Mouse (Mus musculus): ENCODE measurements around the gene Dock9. TPM values are rescaled to one million over a fixed set of nuclear protein-coding genes. Genes with fewer than 3 reads are reported as not detected.

The Dock9 gene
- total and polyA plus RNA-seq, 3 experiments, result 19.8 to 25.7 (median 24.0) TPM

DNA sequence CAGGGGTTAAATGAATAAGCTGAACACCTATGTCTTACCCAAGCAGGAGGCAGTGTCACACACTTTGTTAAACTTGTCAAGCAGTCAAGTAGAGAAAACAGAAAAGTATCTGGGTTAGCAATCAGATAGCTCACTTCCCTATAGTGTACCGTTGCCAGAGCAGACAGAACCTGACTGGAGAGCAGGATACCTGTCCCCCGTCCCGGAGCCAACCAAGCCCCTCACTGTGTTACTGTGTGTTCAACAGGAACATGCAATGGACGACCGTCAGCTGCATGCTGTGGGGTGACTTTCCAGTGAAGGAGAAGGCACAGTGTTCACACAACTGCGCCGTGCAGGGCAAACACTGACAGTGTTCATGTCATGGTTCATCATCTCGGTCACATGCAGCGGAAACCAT, 205.3 kb downstream of the Dock9 start:
- H3K4me3 ChIP-seq, result no peak overlapping the region
- H3K27me3 ChIP-seq (ENCODE audit: control insufficient read depth, insufficient read depth, low read length), result no peaks in the 10 kb centered on the region
- TF ChIP-seq POLR2A (IDR thresholded peaks at IDR 0.05; ENCODE audit: insufficient read depth, low read depth, low read length) (no peak), EP300 (IDR thresholded peaks at IDR 0.05; ENCODE audit: insufficient read depth, low read depth, low read length) (no peak), CTCF (IDR thresholded peaks at IDR 0.05) (no peak)
- H3K9ac ChIP-seq (ENCODE audit: low read depth, low read length), result no peak overlapping the region
- H3K79me2 ChIP-seq (replicated peaks; ENCODE audit: control insufficient read depth, insufficient read depth, low read length), result no peaks in the 10 kb centered on the region
- WGBS, result 58% methylated on average over 9 of the region's 9 CpGs
- peaks cover 2% of the 10 kb centered on the region for H3K4me1 ChIP-seq (ENCODE audit: control insufficient read depth, insufficient read depth, low read length)
- H3K36me3 ChIP-seq (ENCODE audit: control insufficient read depth, insufficient read depth, low read length), result no peaks in the 10 kb centered on the region
- intact Hi-C loops (cut with DNase I), result no loop called here
- no peak for DNase-seq
- H3K27ac ChIP-seq, result no peak overlapping the region

DNA sequence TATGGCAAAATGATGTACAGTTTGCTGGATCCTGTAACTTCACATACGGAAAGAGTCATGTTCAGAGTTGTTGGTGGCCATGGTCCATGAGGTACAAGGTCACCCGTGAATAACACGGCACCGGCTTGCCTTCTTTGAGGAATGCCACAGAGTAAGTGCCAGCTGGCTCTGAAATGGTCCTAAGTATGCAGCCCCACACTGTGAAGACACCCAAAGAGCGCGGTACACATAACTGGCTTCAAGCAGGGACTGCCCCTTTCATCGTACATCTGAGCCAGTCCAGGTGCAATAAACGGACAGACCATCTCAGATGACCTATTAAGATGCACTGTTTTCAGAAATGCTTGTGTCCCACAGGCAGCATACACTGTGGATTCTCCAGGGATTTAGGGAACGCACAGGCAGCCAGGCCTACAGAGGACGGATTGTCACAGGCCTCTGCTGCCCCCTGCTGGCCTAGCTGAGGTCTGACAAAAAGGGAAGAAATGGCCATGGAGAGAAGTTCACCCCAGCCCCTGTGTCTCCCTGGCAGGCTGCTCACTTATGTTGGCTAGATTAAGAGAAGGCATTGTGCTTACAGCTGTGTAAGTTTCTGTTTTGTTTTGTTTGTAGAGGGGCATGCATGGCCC, 208.4 kb downstream of the Dock9 start:
- Histone ChIP-seq H3K4me1 (ENCODE audit: control insufficient read depth, insufficient read depth, low read length) (peaks cover 2% of the 10 kb centered on the region), H3K9ac (ENCODE audit: low read depth, low read length) (no peak overlapping the region), H3K27ac (no peak overlapping the region), H3K27me3 (ENCODE audit: control insufficient read depth, insufficient read depth, low read length) (no peaks in the 10 kb centered on the region; the same call in 1 of the 2 replicates), H3K4me3 (no peak overlapping the region), H3K79me2 (replicated peaks; ENCODE audit: control insufficient read depth, insufficient read depth, low read length) (no peaks in the 10 kb centered on the region), H3K36me3 (ENCODE audit: control insufficient read depth, insufficient read depth, low read length) (no peaks in the 10 kb centered on the region)
- intact Hi-C loops (cut with DNase I), result loop anchor here (2.0 to 10.0 kb wide), 4 partner anchors 164 to 754 kb away; no protein-coding TSS in a partner anchor
- peak; percentile 58 to 79 for DNase-seq
- WGBS, result 45% methylated on average over 10 of the region's 10 CpGs
- no peak for TF ChIP-seq EP300 (IDR thresholded peaks at IDR 0.05; ENCODE audit: insufficient read depth, low read depth, low read length)
- TF ChIP-seq POLR2A (IDR thresholded peaks at IDR 0.05; ENCODE audit: insufficient read depth, low read depth, low read length), result no peak
- TF ChIP-seq CTCF (IDR thresholded peaks at IDR 0.05), result peak; percentile 91

DNA sequence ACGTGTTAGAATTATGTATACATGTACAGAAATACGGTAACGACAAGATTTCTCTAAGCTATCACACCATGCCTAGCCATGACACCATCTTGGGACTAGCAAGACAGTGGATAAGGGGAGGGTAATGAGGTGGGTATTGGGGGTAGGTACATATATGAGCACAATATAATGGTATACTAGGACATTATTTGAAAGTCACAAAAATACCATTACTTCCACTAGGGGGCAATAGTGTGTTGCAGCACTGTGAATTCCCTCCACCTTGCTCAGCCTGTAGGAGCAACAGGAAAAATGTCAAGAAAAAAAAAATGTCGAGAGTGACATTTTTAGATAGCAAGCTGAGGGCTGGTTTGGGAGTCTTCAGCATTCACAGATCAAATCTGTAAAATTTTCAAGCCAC, 209.2 kb downstream of the Dock9 start:
- Histone ChIP-seq H3K4me3 (no peak overlapping the region), H3K36me3 (ENCODE audit: control insufficient read depth, insufficient read depth, low read length) (no peaks in the 10 kb centered on the region), H3K27me3 (ENCODE audit: control insufficient read depth, insufficient read depth, low read length) (no peaks in the 10 kb centered on the region; the same call in 1 of the 2 replicates), H3K27ac (no peak overlapping the region), H3K79me2 (replicated peaks; ENCODE audit: control insufficient read depth, insufficient read depth, low read length) (no peaks in the 10 kb centered on the region), H3K4me1 (ENCODE audit: control insufficient read depth, insufficient read depth, low read length) (peaks cover 2% of the 10 kb centered on the region), H3K9ac (ENCODE audit: low read depth, low read length) (no peak overlapping the region)
- 71% methylated on average over 4 of the region's 4 CpGs for WGBS
- DNase-seq, result no peak
- intact Hi-C loops (cut with DNase I), result loop anchor here (2.0 to 10.0 kb wide), 4 partner anchors 164 to 754 kb away; no protein-coding TSS in a partner anchor
- TF ChIP-seq CTCF (IDR thresholded peaks at IDR 0.05) (peak; percentile 84), EP300 (IDR thresholded peaks at IDR 0.05; ENCODE audit: insufficient read depth, low read depth, low read length) (no peak)

DNA sequence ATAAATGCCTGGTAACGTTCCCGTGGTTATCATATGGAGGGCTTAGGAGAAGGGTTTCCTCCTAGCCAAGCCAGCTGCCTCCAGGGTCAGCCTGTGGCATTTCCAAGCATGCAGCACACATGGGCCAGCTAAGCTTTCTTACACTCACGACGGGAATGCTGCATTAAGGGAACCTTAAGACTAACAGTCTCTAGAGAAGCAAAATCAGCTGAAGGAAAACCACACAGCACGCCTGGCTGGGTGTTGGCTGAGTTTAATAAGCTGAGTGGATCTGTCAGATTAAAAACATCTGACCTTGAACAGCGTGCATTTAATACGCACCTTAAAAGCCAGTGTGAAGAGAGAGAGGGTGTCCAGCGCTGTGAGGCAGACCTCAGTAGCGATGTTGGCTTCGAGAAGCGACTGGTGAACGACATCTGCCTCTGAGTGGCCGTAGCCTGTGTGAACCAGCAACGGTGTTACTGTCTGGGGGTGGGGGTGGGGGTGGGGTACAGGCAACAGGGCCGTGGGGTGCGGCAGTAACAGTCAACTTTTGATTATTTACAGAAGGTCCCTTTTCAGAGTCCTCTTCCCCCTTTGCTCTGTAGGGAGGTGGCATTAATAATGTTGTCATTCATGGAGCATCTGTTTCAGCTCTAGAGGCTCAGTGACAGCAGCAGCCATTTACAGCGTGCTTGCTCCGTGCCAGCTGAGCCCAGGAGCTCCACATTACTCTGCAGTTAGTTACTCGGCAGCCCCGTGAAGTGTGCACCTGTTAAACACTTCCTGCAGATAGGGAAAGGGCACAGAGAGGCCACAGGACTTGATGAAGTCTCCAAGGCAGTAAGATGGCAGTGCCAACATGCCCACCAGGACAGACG, 211.5 kb downstream of the Dock9 start:
- Histone ChIP-seq H3K36me3 (ENCODE audit: control insufficient read depth, insufficient read depth, low read length) (no peaks in the 10 kb centered on the region), H3K4me1 (ENCODE audit: control insufficient read depth, insufficient read depth, low read length) (peaks cover 2% of the 10 kb centered on the region), H3K79me2 (replicated peaks; ENCODE audit: control insufficient read depth, insufficient read depth, low read length) (no peaks in the 10 kb centered on the region), H3K4me3 (no peak overlapping the region), H3K9ac (ENCODE audit: low read depth, low read length) (no peak overlapping the region), H3K27ac (no peak overlapping the region), H3K27me3 (ENCODE audit: control insufficient read depth, insufficient read depth, low read length) (no peaks in the 10 kb centered on the region; the same call in 1 of the 2 replicates)
- intact Hi-C loops (cut with DNase I), result loop anchor here (5.0 to 10.0 kb wide), 3 partner anchors 216 to 751 kb away; no protein-coding TSS in a partner anchor
- WGBS, result 69% methylated on average over 21 of the region's 21 CpGs
- no peak for TF ChIP-seq CTCF (IDR thresholded peaks at IDR 0.05)
- TF ChIP-seq EP300 (IDR thresholded peaks at IDR 0.05; ENCODE audit: insufficient read depth, low read depth, low read length), result no peak
- TF ChIP-seq POLR2A (IDR thresholded peaks at IDR 0.05; ENCODE audit: insufficient read depth, low read depth, low read length), result no peak
- no peak for DNase-seq

- no peaks in the 10 kb centered on the region for H3K36me3 ChIP-seq (ENCODE audit: control insufficient read depth, insufficient read depth, low read length)
- TF ChIP-seq CTCF (IDR thresholded peaks at IDR 0.05) (peak; percentile 84), EP300 (IDR thresholded peaks at IDR 0.05; ENCODE audit: insufficient read depth, low read depth, low read length) (peak; percentile 59; the same call in 1 of the 2 replicates), POLR2A (IDR thresholded peaks at IDR 0.05; ENCODE audit: insufficient read depth, low read depth, low read length) (no peak)
- H3K4me3 ChIP-seq, result no peak overlapping the region
- no peak overlapping the region for H3K9ac ChIP-seq (ENCODE audit: low read depth, low read length)
- H3K4me1 ChIP-seq (ENCODE audit: control insufficient read depth, insufficient read depth, low read length), result no peaks in the 10 kb centered on the region
- peak; percentile 34 to 65 for DNase-seq
- H3K27ac ChIP-seq, result no peak overlapping the region
- no peaks in the 10 kb centered on the region for H3K79me2 ChIP-seq (replicated peaks; ENCODE audit: control insufficient read depth, insufficient read depth, low read length)
- WGBS, result 41% methylated on average over 3 of the region's 3 CpGs
- intact Hi-C loops (cut with DNase I), result loop anchor here (5.0 kb wide), 2 partner anchors 107 to 122 kb away; no protein-coding TSS in a partner anchor
- H3K27me3 ChIP-seq (ENCODE audit: control insufficient read depth, insufficient read depth, low read length), result no peaks in the 10 kb centered on the region
Measured at GRCm38 (mm10) chr14:121579055-121579454, 218.6 kb downstream of the Dock9 start.
